Mouse (Mus musculus): ENCODE measurements around the gene Vmn1r148.
"Not testable (repeated sequence)": the region's sequence is repeated elsewhere in the genome, so short reads cannot be mapped to it uniquely, and the experiment has no call there.

DNA sequence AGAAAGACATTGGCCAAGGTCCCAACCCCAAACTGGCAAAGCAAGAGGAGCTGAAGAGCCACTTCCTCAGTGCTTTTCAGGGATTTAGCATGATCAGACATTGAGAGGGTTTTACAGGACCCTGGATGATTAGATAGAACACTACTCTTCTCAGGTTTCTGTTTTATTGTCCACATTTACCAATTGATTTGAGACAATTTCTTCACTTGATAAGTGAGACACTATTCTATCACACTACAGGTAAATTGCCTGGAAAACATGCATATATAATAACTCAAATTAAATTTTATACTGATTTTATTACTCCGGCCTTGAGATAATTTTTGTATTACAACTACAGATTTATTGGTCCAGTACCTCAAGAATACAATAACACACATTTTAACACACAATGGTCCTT lies 42.4 kb upstream of the Vmn1r148 start, which contains the start of gene Gm8660:
- TF ChIP-seq CTCF, POLR2A (IDR thresholded peaks at IDR 0.05; ENCODE audit: insufficient read depth, low read depth, low read length): not testable (repeated sequence)
